Mouse (Mus musculus): ENCODE data around the gene Ubald2. TPM values are rescaled to one million over a fixed set of nuclear protein-coding genes. Genes with fewer than 3 reads are reported as not detected.

Ubald2 gene
- polyA plus RNA-seq, 1 experiment from 2014 or later = 50.3 TPM

GRCm38 (mm10) chr11:116478978-116479377, 45.1 kb downstream of the Ubald2 start:
- no peaks in the 10 kb centered on the region for H3K27me3 ChIP-seq
- H3K9ac ChIP-seq (replicated peaks) = no peak overlapping the region
- H3K4me1 ChIP-seq (replicated peaks) = no peaks in the 10 kb centered on the region
- WGBS = 59% methylated on average over 7 of the region's 7 CpGs
- peaks cover 94% of the 10 kb centered on the region for H3K36me3 ChIP-seq
- H3K27ac ChIP-seq = no peak overlapping the region
- no peaks in the 10 kb centered on the region for H3K9me3 ChIP-seq
- H3K4me3 ChIP-seq (replicated peaks) = no peak overlapping the region
- no peak for ATAC-seq
- H3K4me2 ChIP-seq (replicated peaks) = no peak overlapping the region

- Histone ChIP-seq H3K4me2 (replicated peaks) (no peak overlapping the region), H3K4me3 (replicated peaks) (no peak overlapping the region), H3K4me1 (replicated peaks) (no peaks in the 10 kb centered on the region), H3K9ac (replicated peaks) (no peak overlapping the region), H3K27me3 (no peaks in the 10 kb centered on the region), H3K9me3 (no peaks in the 10 kb centered on the region), H3K36me3 (peaks cover 96% of the 10 kb centered on the region), H3K27ac (no peak overlapping the region)
- WGBS = 67% methylated on average over 8 of the region's 8 CpGs
- ATAC-seq = no peak
Measured at GRCm38 (mm10) chr11:116479832-116480231, 45.9 kb downstream of the Ubald2 start.

- 96% methylated on average over 8 of the region's 8 CpGs for WGBS
- H3K27me3 ChIP-seq = no peaks in the 10 kb centered on the region
- H3K9me3 ChIP-seq = no peaks in the 10 kb centered on the region
- H3K4me2 ChIP-seq (replicated peaks) = no peak overlapping the region
- no peak overlapping the region for H3K4me3 ChIP-seq (replicated peaks)
- no peak overlapping the region for H3K27ac ChIP-seq
- no peaks in the 10 kb centered on the region for H3K4me1 ChIP-seq (replicated peaks)
- ATAC-seq = no peak
- no peak overlapping the region for H3K9ac ChIP-seq (replicated peaks)
- H3K36me3 ChIP-seq = peaks cover 96% of the 10 kb centered on the region
Measured at GRCm38 (mm10) chr11:116480975-116481374, 47.1 kb downstream of the Ubald2 start.

- H3K9ac ChIP-seq (replicated peaks) = no peak overlapping the region
- no peak overlapping the region for H3K4me3 ChIP-seq (replicated peaks)
- no peak overlapping the region for H3K4me2 ChIP-seq (replicated peaks)
- no peak overlapping the region for H3K27ac ChIP-seq
- no peaks in the 10 kb centered on the region for H3K9me3 ChIP-seq
- 87% methylated on average over 7 of the region's 7 CpGs for WGBS
- H3K36me3 ChIP-seq = peaks cover 94% of the 10 kb centered on the region
- no peak for ATAC-seq
- no peaks in the 10 kb centered on the region for H3K27me3 ChIP-seq
- no peaks in the 10 kb centered on the region for H3K4me1 ChIP-seq (replicated peaks)
Measured at GRCm38 (mm10) chr11:116481776-116482175, 47.9 kb downstream of the Ubald2 start.

- no peak overlapping the region for H3K4me2 ChIP-seq (replicated peaks)
- no peak overlapping the region for H3K27ac ChIP-seq
- peaks cover 81% of the 10 kb centered on the region for H3K36me3 ChIP-seq
- H3K4me3 ChIP-seq (replicated peaks) = no peak overlapping the region
- no peak for ATAC-seq
- H3K9me3 ChIP-seq = no peaks in the 10 kb centered on the region
- H3K27me3 ChIP-seq = no peaks in the 10 kb centered on the region
- whole genome bisulfite sequencing = 95% methylated on average over 8 of the region's 8 CpGs
- H3K9ac ChIP-seq (replicated peaks) = no peak overlapping the region
- H3K4me1 ChIP-seq (replicated peaks) = peaks cover 8% of the 10 kb centered on the region
Measured at GRCm38 (mm10) chr11:116484261-116484660, 50.4 kb downstream of the Ubald2 start.

- Histone ChIP-seq H3K4me2 (replicated peaks) (no peak overlapping the region), H3K4me3 (replicated peaks) (no peak overlapping the region), H3K9me3 (no peaks in the 10 kb centered on the region), H3K9ac (replicated peaks) (no peak overlapping the region), H3K36me3 (peaks cover 44% of the 10 kb centered on the region), H3K4me1 (replicated peaks) (peaks cover 13% of the 10 kb centered on the region), H3K27me3 (no peaks in the 10 kb centered on the region), H3K27ac (no peak overlapping the region)
- no peak for ATAC-seq
Measured at GRCm38 (mm10) chr11:116488207-116488606, 54.3 kb downstream of the Ubald2 start.

Other genes with a start within 250 kb of the Ubald2 start
- gene Ten1, start 235.2 kb upstream of the Ubald2 start, polyA plus RNA-seq (2015; fragmentation: Nextera tagmentation; extraction: Ambion mirVana) = 78.4 and 88.2 TPM in 2 replicates
- 50.3 and 51.0 TPM in 2 replicates for gene Acox1, start 235.0 kb upstream of the Ubald2 start, polyA plus RNA-seq (2015; fragmentation: Nextera tagmentation; extraction: Ambion mirVana)
- gene Evpl, start 196.0 kb upstream of the Ubald2 start, polyA plus RNA-seq (2015; fragmentation: Nextera tagmentation; extraction: Ambion mirVana) = 0.28 and 0.30 TPM in 2 replicates
- gene Srp68, start 159.9 kb upstream of the Ubald2 start, polyA plus RNA-seq (2015; fragmentation: Nextera tagmentation; extraction: Ambion mirVana) = 63.4 and 68.5 TPM in 2 replicates
- 0.22 and 0.26 TPM in 2 replicates for gene Galr2, start 153.2 kb upstream of the Ubald2 start, polyA plus RNA-seq (2015; fragmentation: Nextera tagmentation; extraction: Ambion mirVana)
- gene Exoc7, start 126.9 kb upstream of the Ubald2 start, polyA plus RNA-seq (2015; fragmentation: Nextera tagmentation; extraction: Ambion mirVana) = 92.0 and 104 TPM in 2 replicates
- gene Foxj1, start 98.7 kb upstream of the Ubald2 start, polyA plus RNA-seq (2015; fragmentation: Nextera tagmentation; extraction: Ambion mirVana) = 6.2 and 12.4 TPM in 2 replicates
- gene Rnf157, start 21.1 kb upstream of the Ubald2 start, polyA plus RNA-seq (2015; fragmentation: Nextera tagmentation; extraction: Ambion mirVana) = 25.7 and 31.3 TPM in 2 replicates
- not detected in 2 replicates for gene Qrich2, start 32.1 kb downstream of the Ubald2 start, polyA plus RNA-seq (2015; fragmentation: Nextera tagmentation; extraction: Ambion mirVana)
- 175 and 187 TPM in 2 replicates for gene Prpsap1, start 60.1 kb downstream of the Ubald2 start, polyA plus RNA-seq (2015; fragmentation: Nextera tagmentation; extraction: Ambion mirVana)
- 3.1 and 3.2 TPM in 2 replicates for gene Sphk1, start 96.8 kb downstream of the Ubald2 start, polyA plus RNA-seq (2015; fragmentation: Nextera tagmentation; extraction: Ambion mirVana)
- gene Ube2o, start 147.4 kb downstream of the Ubald2 start, polyA plus RNA-seq (2015; fragmentation: Nextera tagmentation; extraction: Ambion mirVana) = 12.3 and 12.7 TPM in 2 replicates
- 0.22 and 0.34 TPM in 2 replicates for gene Aanat, start 152.3 kb downstream of the Ubald2 start, polyA plus RNA-seq (2015; fragmentation: Nextera tagmentation; extraction: Ambion mirVana)
- gene Rhbdf2, start 192.9 kb downstream of the Ubald2 start, polyA plus RNA-seq (2015; fragmentation: Nextera tagmentation; extraction: Ambion mirVana) = 0.76 and 0.77 TPM in 2 replicates
- 1.0 and 1.2 TPM in 2 replicates for gene Prcd, start 219.4 kb downstream of the Ubald2 start, polyA plus RNA-seq (2015; fragmentation: Nextera tagmentation; extraction: Ambion mirVana)
- 8.8 TPM in 2 replicates for gene Cygb, start 220.2 kb downstream of the Ubald2 start, polyA plus RNA-seq (2015; fragmentation: Nextera tagmentation; extraction: Ambion mirVana)